Mouse (Mus musculus): ENCODE data around the gene Fabp6.

Fabp6 gene

GRCm38 (mm10) chr11:43601440-43601839, at the start of gene Fabp6:
TSS of gene Fabp6 (minus strand) at chr11:43601540.
- DNase-seq, result no peak

- DNase-seq, result no peak
Observed at GRCm38 (mm10) chr11:43645286-43645685, 43.9 kb upstream of the Fabp6 start.

GRCm38 (mm10) chr11:43643180-43643591, 41.8 kb upstream of the Fabp6 start:
- DNase-seq, result no peak

- no peak for DNase-seq
Observed at GRCm38 (mm10) chr11:43638486-43638885, 37.1 kb upstream of the Fabp6 start.

- DNase-seq, result no peak
Observed at GRCm38 (mm10) chr11:43636761-43637160, 35.4 kb upstream of the Fabp6 start.

GRCm38 (mm10) chr11:43633658-43634401, 32.5 kb upstream of the Fabp6 start:
- no peak for DNase-seq

GRCm38 (mm10) chr11:43633165-43633564, 31.8 kb upstream of the Fabp6 start:
- DNase-seq, result no peak

- no peak for DNase-seq
Observed at GRCm38 (mm10) chr11:43632566-43632965, 31.2 kb upstream of the Fabp6 start.

- DNase-seq, result no peak
Observed at GRCm38 (mm10) chr11:43631645-43632044, 30.3 kb upstream of the Fabp6 start.

- no peak for DNase-seq
Observed at GRCm38 (mm10) chr11:43626927-43627645, 25.7 kb upstream of the Fabp6 start.

- no peak for DNase-seq
Observed at GRCm38 (mm10) chr11:43626300-43626926, 25.1 kb upstream of the Fabp6 start.

- no peak for DNase-seq
Observed at GRCm38 (mm10) chr11:43624341-43624740, 23.0 kb upstream of the Fabp6 start.

- no peak for DNase-seq
Observed at GRCm38 (mm10) chr11:43621769-43622168, 20.4 kb upstream of the Fabp6 start.

- no peak for DNase-seq
Observed at GRCm38 (mm10) chr11:43618403-43618802, 17.1 kb upstream of the Fabp6 start.

GRCm38 (mm10) chr11:43617924-43618323, 16.6 kb upstream of the Fabp6 start:
- DNase-seq, result no peak

GRCm38 (mm10) chr11:43612834-43613488, 11.6 kb upstream of the Fabp6 start:
- peak; percentile 65 for DNase-seq

- no peak for DNase-seq
Observed at GRCm38 (mm10) chr11:43610662-43611033, 9.3 kb upstream of the Fabp6 start.

- no peak for DNase-seq
Observed at GRCm38 (mm10) chr11:43610006-43610661, 8.8 kb upstream of the Fabp6 start.

- no peak for DNase-seq
Observed at GRCm38 (mm10) chr11:43608440-43608839, 7.1 kb upstream of the Fabp6 start.

- no peak for DNase-seq
Observed at GRCm38 (mm10) chr11:43605859-43606258, 4.5 kb upstream of the Fabp6 start.

- no peak for DNase-seq
Observed at GRCm38 (mm10) chr11:43604891-43605290, 3.6 kb upstream of the Fabp6 start.

GRCm38 (mm10) chr11:43604207-43604606, 2.9 kb upstream of the Fabp6 start:
- no peak for DNase-seq

GRCm38 (mm10) chr11:43589530-43590072, 11.7 kb downstream of the Fabp6 start:
- no peak for DNase-seq
